Mouse (Mus musculus): Measurements from ENCODE around the gene Olfr802. TPM values are rescaled to one million over a fixed set of nuclear protein-coding genes. Genes with fewer than 3 reads are reported as not detected.

The Olfr802 gene
- polyA plus RNA-seq (2012; ENCODE audit: insufficient read depth, insufficient read length, missing spikeins), result not detected in 2 replicates

DNA sequence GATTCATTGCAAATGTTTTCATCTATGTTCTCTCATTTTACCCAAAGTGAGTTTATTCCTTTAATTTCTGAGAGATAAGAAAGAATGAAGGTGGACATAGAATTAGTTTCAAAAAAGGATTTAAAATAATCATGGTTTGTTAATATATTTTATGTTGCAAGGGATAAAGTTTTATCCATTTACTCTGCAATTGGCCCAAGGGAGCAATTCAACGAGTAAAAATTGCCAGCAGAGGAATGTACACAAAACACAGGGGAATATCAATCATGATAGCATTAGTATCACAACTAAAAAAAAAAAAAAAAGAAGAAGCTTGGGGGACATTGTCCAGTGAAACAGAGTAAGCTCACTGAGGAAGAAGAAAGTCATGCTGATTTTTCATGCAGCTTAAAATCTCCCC is at the start of gene Olfr802:
TSS of gene Olfr802 (minus strand) at position 101 of the 400 bp plus-strand sequence.
- no peak within 1 kb of the TSS for H3K4me3 ChIP-seq (ENCODE audit: insufficient read depth, low read length)
- H3K4me1 ChIP-seq (ENCODE audit: control insufficient read depth, insufficient read depth, low read length), result no peaks in the 10 kb centered on the region
- TF ChIP-seq POLR2A (IDR thresholded peaks at IDR 0.05; ENCODE audit: borderline replicate concordance, low read depth, low read length), result no peak
- no peak for TF ChIP-seq CTCF (IDR thresholded peaks at IDR 0.05; ENCODE audit: low read depth, low read length)
- H3K27ac ChIP-seq (ENCODE audit: insufficient read depth, low read depth, low read length), result no peak within 1 kb of the TSS

DNA sequence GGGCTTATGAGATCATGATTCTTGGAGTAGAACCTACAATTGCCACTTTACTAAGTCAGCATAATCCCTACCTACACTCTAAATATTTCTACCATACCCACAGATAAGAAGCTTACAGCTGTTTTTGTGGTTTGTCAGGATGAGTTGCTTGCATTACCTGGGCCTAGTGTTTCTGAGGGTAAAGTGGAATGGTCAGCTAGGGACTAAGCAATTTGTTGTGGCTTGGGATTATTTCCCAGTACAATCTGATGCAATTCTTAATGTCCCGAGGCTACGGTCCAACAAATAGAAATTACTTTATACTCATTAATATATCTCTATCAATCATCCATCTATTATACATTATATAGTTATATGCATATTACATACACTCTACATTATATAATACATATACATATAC is 41.3 kb upstream of the Olfr802 start, which contains the start of gene Olfr805:
TSS of gene Olfr805 (minus strand) at position 101 of the 400 bp plus-strand sequence.
- Histone ChIP-seq H3K4me3 (ENCODE audit: insufficient read depth, low read length) (no peak within 1 kb of the TSS), H3K4me1 (ENCODE audit: control insufficient read depth, insufficient read depth, low read length) (no peaks in the 10 kb centered on the region), H3K27ac (ENCODE audit: insufficient read depth, low read depth, low read length) (no peak within 1 kb of the TSS)
- no peak for TF ChIP-seq POLR2A (IDR thresholded peaks at IDR 0.05; ENCODE audit: borderline replicate concordance, low read depth, low read length)
- no peak for TF ChIP-seq CTCF (IDR thresholded peaks at IDR 0.05; ENCODE audit: low read depth, low read length)

- H3K4me3 ChIP-seq (ENCODE audit: insufficient read depth, low read length), result no peak within 1 kb of the TSS
- no peak within 1 kb of the TSS for H3K27ac ChIP-seq (ENCODE audit: insufficient read depth, low read depth, low read length)
- H3K4me1 ChIP-seq (ENCODE audit: control insufficient read depth, insufficient read depth, low read length), result no peaks in the 10 kb centered on the region
- TF ChIP-seq POLR2A (IDR thresholded peaks at IDR 0.05; ENCODE audit: borderline replicate concordance, low read depth, low read length) (no peak), CTCF (IDR thresholded peaks at IDR 0.05; ENCODE audit: low read depth, low read length) (no peak)
Measured at GRCm38 (mm10) chr10:129702910-129703309, 14.9 kb upstream of the Olfr802 start, which contains the start of gene Olfr804. Gene Olfr804, plus strand, starts transcription at chr10:129703210.

DNA sequence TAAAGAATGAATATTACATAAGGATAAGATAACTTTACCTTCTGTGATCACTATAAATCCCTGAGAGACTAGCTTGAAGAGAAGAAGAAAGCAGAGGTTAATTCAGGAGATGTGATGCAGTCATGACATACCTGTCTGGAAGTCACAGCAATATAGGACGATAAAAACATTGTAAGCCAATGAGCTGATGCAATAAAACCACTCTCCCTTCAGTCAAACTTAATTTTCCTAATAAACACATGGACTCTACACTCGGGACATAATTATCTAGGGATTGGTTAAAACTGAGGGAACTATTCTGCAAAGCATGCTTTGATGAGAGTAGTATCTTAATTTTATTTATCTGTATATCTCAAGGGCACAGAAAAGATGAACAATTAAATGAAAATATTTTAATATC is 6.2 kb upstream of the Olfr802 start, which contains the start of gene Olfr803:
TSS of gene Olfr803 (minus strand) at position 101 of the 400 bp plus-strand sequence.
- no peak for TF ChIP-seq POLR2A (IDR thresholded peaks at IDR 0.05; ENCODE audit: borderline replicate concordance, low read depth, low read length)
- no peak for TF ChIP-seq CTCF (IDR thresholded peaks at IDR 0.05; ENCODE audit: low read depth, low read length)
- Histone ChIP-seq H3K4me3 (ENCODE audit: insufficient read depth, low read length) (no peak within 1 kb of the TSS), H3K27ac (ENCODE audit: insufficient read depth, low read depth, low read length) (no peak within 1 kb of the TSS), H3K4me1 (ENCODE audit: control insufficient read depth, insufficient read depth, low read length) (no peaks in the 10 kb centered on the region)

DNA sequence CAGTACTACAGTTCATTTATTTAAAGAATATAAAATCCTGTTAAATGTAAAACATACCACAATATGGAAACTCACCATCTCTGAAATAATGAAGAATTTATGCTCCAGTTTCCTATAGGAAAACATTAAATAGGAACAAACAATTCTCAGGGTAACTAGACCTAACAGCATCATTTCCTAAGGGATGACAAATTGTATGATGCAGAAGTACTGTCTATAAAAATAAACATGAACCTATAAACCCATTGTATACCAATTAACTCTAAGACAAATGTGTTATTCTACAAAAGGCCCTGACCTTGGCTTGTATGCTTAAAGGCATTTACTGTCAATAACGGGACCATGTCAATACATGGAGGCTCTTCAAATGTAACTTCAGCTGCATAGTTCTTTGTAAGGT is 14.2 kb downstream of the Olfr802 start, which contains the start of gene Olfr801:
TSS of gene Olfr801 (minus strand) at position 101 of the 400 bp plus-strand sequence.
- no peak for TF ChIP-seq CTCF (IDR thresholded peaks at IDR 0.05; ENCODE audit: low read depth, low read length)
- no peak for TF ChIP-seq POLR2A (IDR thresholded peaks at IDR 0.05; ENCODE audit: borderline replicate concordance, low read depth, low read length)
- Histone ChIP-seq H3K4me3 (ENCODE audit: insufficient read depth, low read length) (no peak within 1 kb of the TSS), H3K4me1 (ENCODE audit: control insufficient read depth, insufficient read depth, low read length) (no peaks in the 10 kb centered on the region), H3K27ac (ENCODE audit: insufficient read depth, low read depth, low read length) (no peak within 1 kb of the TSS)

DNA sequence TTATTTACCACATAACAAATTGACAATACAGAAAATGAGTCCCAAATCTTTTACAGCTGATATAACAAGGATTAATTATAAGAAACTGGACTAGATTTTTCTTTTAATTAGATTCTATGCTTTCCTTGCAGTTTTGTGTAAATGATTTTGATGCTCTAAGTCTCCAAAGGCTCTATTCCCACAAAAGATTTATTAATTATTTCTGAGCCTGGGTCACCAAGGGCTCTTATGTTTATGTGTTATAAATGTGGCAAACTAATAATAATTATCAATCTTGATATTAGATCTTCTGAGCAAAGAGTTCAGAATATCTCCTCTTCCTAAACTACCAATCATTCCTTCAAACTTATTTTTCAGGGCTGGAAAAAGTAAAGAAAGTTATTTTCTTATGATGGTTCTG is 30.6 kb downstream of the Olfr802 start, which contains the start of gene Olfr800:
TSS of gene Olfr800 (plus strand) at position 301 of the 400 bp plus-strand sequence.
- no peak for TF ChIP-seq CTCF (IDR thresholded peaks at IDR 0.05; ENCODE audit: low read depth, low read length)
- TF ChIP-seq POLR2A (IDR thresholded peaks at IDR 0.05; ENCODE audit: borderline replicate concordance, low read depth, low read length), result no peak
- no peaks in the 10 kb centered on the region for H3K4me1 ChIP-seq (ENCODE audit: control insufficient read depth, insufficient read depth, low read length)
- no peak within 1 kb of the TSS for H3K27ac ChIP-seq (ENCODE audit: insufficient read depth, low read depth, low read length)
- no peak within 1 kb of the TSS for H3K4me3 ChIP-seq (ENCODE audit: insufficient read depth, low read length)

GRCm38 (mm10) chr10:129651763-129652162 is 36.2 kb downstream of the Olfr802 start:
- Histone ChIP-seq H3K4me3 (ENCODE audit: insufficient read depth, low read length) (no peak overlapping the region), H3K4me1 (ENCODE audit: control insufficient read depth, insufficient read depth, low read length) (no peaks in the 10 kb centered on the region), H3K27ac (ENCODE audit: insufficient read depth, low read depth, low read length) (no peak overlapping the region)
- TF ChIP-seq POLR2A (IDR thresholded peaks at IDR 0.05; ENCODE audit: borderline replicate concordance, low read depth, low read length) (no peak), CTCF (IDR thresholded peaks at IDR 0.05; ENCODE audit: low read depth, low read length) (no peak)

GRCm38 (mm10) chr10:129637184-129637583 is 50.8 kb downstream of the Olfr802 start, which contains the start of gene Olfr799:
Gene Olfr799, plus strand, starts transcription at chr10:129637484.
- no peaks in the 10 kb centered on the region for H3K4me1 ChIP-seq (ENCODE audit: control insufficient read depth, insufficient read depth, low read length)
- no peak for TF ChIP-seq CTCF (IDR thresholded peaks at IDR 0.05; ENCODE audit: low read depth, low read length)
- TF ChIP-seq POLR2A (IDR thresholded peaks at IDR 0.05; ENCODE audit: borderline replicate concordance, low read depth, low read length), result no peak
- no peak within 1 kb of the TSS for H3K27ac ChIP-seq (ENCODE audit: insufficient read depth, low read depth, low read length)
- H3K4me3 ChIP-seq (ENCODE audit: insufficient read depth, low read length), result no peak within 1 kb of the TSS

DNA sequence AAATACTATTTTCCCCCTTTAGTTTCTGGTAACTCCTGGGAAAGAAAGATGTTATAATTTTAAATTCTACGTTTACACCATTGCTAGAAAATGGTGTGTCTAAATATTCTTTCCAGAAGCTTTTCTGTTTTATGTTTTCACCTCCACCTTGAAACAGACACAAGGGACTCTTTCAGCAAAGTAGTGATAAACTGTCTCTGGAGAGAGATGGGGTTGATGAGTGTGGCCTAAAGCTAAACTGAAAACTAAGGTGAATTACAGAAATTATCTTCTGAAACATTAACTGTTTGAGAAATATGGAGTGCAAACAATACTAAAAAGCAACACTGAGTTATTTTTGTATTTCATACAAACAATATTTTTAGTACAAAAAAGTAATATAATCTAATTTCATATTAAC is 60.1 kb downstream of the Olfr802 start, which contains the start of gene Olfr798:
TSS of gene Olfr798 (minus strand) at position 101 of the 400 bp plus-strand sequence.
- Histone ChIP-seq H3K27ac (ENCODE audit: insufficient read depth, low read depth, low read length) (no peak within 1 kb of the TSS), H3K4me3 (ENCODE audit: insufficient read depth, low read length) (no peak within 1 kb of the TSS), H3K4me1 (ENCODE audit: control insufficient read depth, insufficient read depth, low read length) (no peaks in the 10 kb centered on the region)
- TF ChIP-seq POLR2A (IDR thresholded peaks at IDR 0.05; ENCODE audit: borderline replicate concordance, low read depth, low read length) (no peak), CTCF (IDR thresholded peaks at IDR 0.05; ENCODE audit: low read depth, low read length) (no peak)

Other genes starting within 250 kb of the Olfr802 start
- gene Olfr787, start 226.3 kb downstream of the Olfr802 start, polyA plus RNA-seq (2012; ENCODE audit: insufficient read depth, insufficient read length, missing spikeins), result not detected in 2 replicates
- not detected in 2 replicates for gene Olfr788, start 217.2 kb downstream of the Olfr802 start, polyA plus RNA-seq (2012; ENCODE audit: insufficient read depth, insufficient read length, missing spikeins)
- not detected in 2 replicates for gene Olfr789, start 203.4 kb downstream of the Olfr802 start, polyA plus RNA-seq (2012; ENCODE audit: insufficient read depth, insufficient read length, missing spikeins)
- gene Olfr790, start 189.7 kb downstream of the Olfr802 start, polyA plus RNA-seq (2012; ENCODE audit: insufficient read depth, insufficient read length, missing spikeins), result not detected in 2 replicates
- gene Olfr791, start 166.4 kb downstream of the Olfr802 start, polyA plus RNA-seq (2012; ENCODE audit: insufficient read depth, insufficient read length, missing spikeins), result not detected in 2 replicates
- gene Olfr792, start 149.0 kb downstream of the Olfr802 start, polyA plus RNA-seq (2012; ENCODE audit: insufficient read depth, insufficient read length, missing spikeins), result not detected in 2 replicates
- gene Olfr794, start 120.5 kb downstream of the Olfr802 start, polyA plus RNA-seq (2012; ENCODE audit: insufficient read depth, insufficient read length, missing spikeins), result not detected in 2 replicates
- 0.23 TPM in 1 of 2 replicates, not detected in the other for gene Olfr796, start 75.6 kb downstream of the Olfr802 start, polyA plus RNA-seq (2012; ENCODE audit: insufficient read depth, insufficient read length, missing spikeins)
- not detected in 2 replicates for gene Olfr798, start 60.2 kb downstream of the Olfr802 start, polyA plus RNA-seq (2012; ENCODE audit: insufficient read depth, insufficient read length, missing spikeins)
- gene Olfr799, start 50.7 kb downstream of the Olfr802 start, polyA plus RNA-seq (2012; ENCODE audit: insufficient read depth, insufficient read length, missing spikeins), result not detected in 2 replicates
- gene Olfr800, start 30.5 kb downstream of the Olfr802 start, polyA plus RNA-seq (2012; ENCODE audit: insufficient read depth, insufficient read length, missing spikeins), result not detected in 2 replicates
- not detected in 2 replicates for gene Olfr801, start 14.3 kb downstream of the Olfr802 start, polyA plus RNA-seq (2012; ENCODE audit: insufficient read depth, insufficient read length, missing spikeins)
- gene Olfr803, start 6.1 kb upstream of the Olfr802 start, polyA plus RNA-seq (2012; ENCODE audit: insufficient read depth, insufficient read length, missing spikeins), result not detected in 2 replicates
- 0.31 TPM in 1 of 2 replicates, not detected in the other for gene Olfr804, start 15.0 kb upstream of the Olfr802 start, polyA plus RNA-seq (2012; ENCODE audit: insufficient read depth, insufficient read length, missing spikeins)
- gene Olfr805, start 41.2 kb upstream of the Olfr802 start, polyA plus RNA-seq (2012; ENCODE audit: insufficient read depth, insufficient read length, missing spikeins), result not detected in 2 replicates
- not detected in 2 replicates for gene Olfr806, start 53.8 kb upstream of the Olfr802 start, polyA plus RNA-seq (2012; ENCODE audit: insufficient read depth, insufficient read length, missing spikeins)
- gene Olfr807, start 69.6 kb upstream of the Olfr802 start, polyA plus RNA-seq (2012; ENCODE audit: insufficient read depth, insufficient read length, missing spikeins), result not detected in 2 replicates
- gene Olfr808, start 77.3 kb upstream of the Olfr802 start, polyA plus RNA-seq (2012; ENCODE audit: insufficient read depth, insufficient read length, missing spikeins), result 0.17 TPM in 1 of 2 replicates, not detected in the other
- not detected in 2 replicates for gene Olfr809, start 86.5 kb upstream of the Olfr802 start, polyA plus RNA-seq (2012; ENCODE audit: insufficient read depth, insufficient read length, missing spikeins)
- not detected in 2 replicates for gene Olfr810, start 106.7 kb upstream of the Olfr802 start, polyA plus RNA-seq (2012; ENCODE audit: insufficient read depth, insufficient read length, missing spikeins)
- not detected in 2 replicates for gene Olfr811, start 116.2 kb upstream of the Olfr802 start, polyA plus RNA-seq (2012; ENCODE audit: insufficient read depth, insufficient read length, missing spikeins)
- not detected in 2 replicates for gene Olfr812, start 157.9 kb upstream of the Olfr802 start, polyA plus RNA-seq (2012; ENCODE audit: insufficient read depth, insufficient read length, missing spikeins)
- gene Olfr813, start 167.2 kb upstream of the Olfr802 start, polyA plus RNA-seq (2012; ENCODE audit: insufficient read depth, insufficient read length, missing spikeins), result not detected in 2 replicates
- gene Olfr814, start 191.7 kb upstream of the Olfr802 start, polyA plus RNA-seq (2012; ENCODE audit: insufficient read depth, insufficient read length, missing spikeins), result 0.23 TPM in 1 of 2 replicates, not detected in the other
- gene Olfr815, start 217.7 kb upstream of the Olfr802 start, polyA plus RNA-seq (2012; ENCODE audit: insufficient read depth, insufficient read length, missing spikeins), result not detected in 2 replicates
- not detected in 2 replicates for gene Olfr816, start 227.4 kb upstream of the Olfr802 start, polyA plus RNA-seq (2012; ENCODE audit: insufficient read depth, insufficient read length, missing spikeins)

Measured in bone marrow macrophage, adult 2 months (primary cell).